Mouse (Mus musculus) C2C12 (cell line): ENCODE data around the gene Jkamp.
"Not testable (repeated sequence)": the region's sequence is repeated elsewhere in the genome, so short reads cannot be mapped to it uniquely, and the experiment has no call there.

ENCODE experiments used
- CEBPB ChIP-seq: IDR thresholded peaks from one replicate; pipeline ENCODE4 v1.6.1; 2011; ENCODE audit warnings: low read depth, mild to moderate bottlenecking, control low read depth, moderate library complexity
- CTCF ChIP-seq: IDR thresholded peaks from one replicate; pipeline ENCODE4 v1.5.1; 2011; ENCODE audit not compliant: control insufficient read depth, insufficient read depth, insufficient read length
- FOSL1 ChIP-seq: IDR thresholded peaks from one replicate; pipeline ENCODE4 v1.8.0; 2011; ENCODE audit warnings: mild to moderate bottlenecking, low read length; ENCODE audit not compliant: poor library complexity, insufficient read depth, severe bottlenecking
- MAX ChIP-seq: IDR thresholded peaks from one replicate; pipeline ENCODE4 v1.6.1; 2011; ENCODE audit warnings: mild to moderate bottlenecking, control low read depth
- MYOD1 ChIP-seq: IDR thresholded peaks from one replicate; pipeline ENCODE4 v1.6.1; 2011; ENCODE audit warnings: low read depth; ENCODE audit not compliant: control insufficient read depth, insufficient read length
- MYOG ChIP-seq: IDR thresholded peaks from one replicate; pipeline ENCODE4 v1.6.1; 2011; ENCODE audit not compliant: control insufficient read depth, insufficient read length; ENCODE audit errors: extremely low read depth
- USF1 ChIP-seq: IDR thresholded peaks from one replicate; pipeline ENCODE4 v1.6.1; 2011; ENCODE audit warnings: low read depth, mild to moderate bottlenecking, control low read depth, moderate library complexity

GRCm38 (mm10) chr12:72050156-72050555 is 35.2 kb upstream of the Jkamp start:
- not testable (repeated sequence) for TF ChIP-seq CTCF, MYOD1, MYOG, CEBPB, MAX, USF1, FOSL1
